In the genomic region with DNA sequence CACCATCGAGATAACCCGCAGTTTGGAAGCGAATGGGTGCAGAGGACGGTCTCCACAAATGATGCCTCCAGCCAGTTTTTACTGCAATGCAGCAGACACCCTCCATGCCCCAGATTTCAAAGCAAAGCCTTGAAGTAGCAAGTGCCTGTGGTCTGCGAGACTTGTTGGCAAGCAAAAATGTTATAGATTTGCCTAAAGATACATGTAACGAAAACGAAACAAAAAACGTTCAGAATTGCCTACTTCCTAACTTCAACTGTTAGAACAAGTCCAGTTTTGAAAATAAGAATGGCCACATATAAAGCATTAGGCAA, we compare ENCODE assay signal across 8 mouse cellular contexts. TPM values are rescaled to one million over a fixed set of nuclear protein-coding genes. Genes with fewer than 3 reads are reported as not detected.
DNase-seq lines count a peak whose midpoint lies in the region; ATAC-seq lines count a peak whose summit lies in the region.

No protein-coding gene starts in this region.

- peaks cover 22% of the 10 kb centered on the region for H3K4me1 ChIP-seq in kidney, embryonic 16.5 days (ENCODE audit: insufficient read depth, low read length)
- H3K4me1 ChIP-seq in hindbrain, embryonic 13.5 days (replicated peaks) = peaks cover 35% of the 10 kb centered on the region
- peaks cover 35% of the 10 kb centered on the region for H3K4me1 ChIP-seq in midbrain, embryonic 13.5 days (replicated peaks)

- H3K9ac ChIP-seq in kidney, embryonic 16.5 days (replicated peaks; ENCODE audit: low read length) = peak overlapping the region; percentile 98
- H3K9ac ChIP-seq in hindbrain, embryonic 13.5 days = peak overlapping the region; percentile 91
- H3K9ac ChIP-seq in midbrain, embryonic 13.5 days (replicated peaks) = peak overlapping the region; percentile 94

- no peaks in the 10 kb centered on the region for H3K36me3 ChIP-seq in kidney, embryonic 16.5 days (ENCODE audit: insufficient read depth, low read length)
- H3K36me3 ChIP-seq in hindbrain, embryonic 13.5 days = no peaks in the 10 kb centered on the region
- H3K36me3 ChIP-seq in midbrain, embryonic 13.5 days = no peaks in the 10 kb centered on the region

- ATAC-seq in kidney, embryonic 16.5 days (ENCODE audit: low FRiP score, low TSS enrichment) = no peak
- peak; percentile 28 for ATAC-seq in activated CD4-positive, CD25-positive, alpha-beta regulatory T cell, adult 4 months
- ATAC-seq in hindbrain, embryonic 13.5 days (ENCODE audit: low FRiP score) = no peak
- ATAC-seq in midbrain, embryonic 13.5 days = no peak

- 9% methylated on average over 8 of the region's 8 CpGs for WGBS in kidney, embryonic 16.5 days
- WGBS in hindbrain, embryonic 13.5 days = 20% methylated on average over 8 of the region's 8 CpGs
- 19% methylated on average over 8 of the region's 8 CpGs for WGBS in midbrain, embryonic 13.5 days

- peak overlapping the region; percentile 82 for H3K4me3 ChIP-seq in kidney, embryonic 16.5 days (ENCODE audit: low read length)
- peak overlapping the region; percentile 82 for H3K4me3 ChIP-seq in hindbrain, embryonic 13.5 days
- H3K4me3 ChIP-seq in midbrain, embryonic 13.5 days (replicated peaks) = peak overlapping the region; percentile 83

- DNase-seq in kidney, postnatal 14 days = no peak
- no peak for DNase-seq in adrenal gland, adult (ENCODE audit: inconsistent age in 2 of 2, low spot score in 1 of 2)
- DNase-seq in frontal cortex, postnatal 10 days (ENCODE audit: low spot score in 2 of 2) = no peak
- DNase-seq in layer of hippocampus, postnatal 36 days = no peak

- H3K27ac ChIP-seq in kidney, embryonic 16.5 days (ENCODE audit: low read length) = peak overlapping the region; percentile 100
- peak overlapping the region; percentile 99 for H3K27ac ChIP-seq in hindbrain, embryonic 13.5 days
- H3K27ac ChIP-seq in midbrain, embryonic 13.5 days = peak overlapping the region; percentile 99

- no peaks in the 10 kb centered on the region for H3K9me3 ChIP-seq in kidney, embryonic 16.5 days (ENCODE audit: low read length)
- no peaks in the 10 kb centered on the region for H3K9me3 ChIP-seq in hindbrain, embryonic 13.5 days
- H3K9me3 ChIP-seq in midbrain, embryonic 13.5 days = no peaks in the 10 kb centered on the region

- H3K27me3 ChIP-seq in kidney, embryonic 16.5 days (ENCODE audit: insufficient read depth, low read length) = no peaks in the 10 kb centered on the region
- H3K27me3 ChIP-seq in hindbrain, embryonic 13.5 days = no peaks in the 10 kb centered on the region
- H3K27me3 ChIP-seq in midbrain, embryonic 13.5 days = no peaks in the 10 kb centered on the region

- peak overlapping the region; percentile 82 for H3K4me2 ChIP-seq in kidney, embryonic 16.5 days (replicated peaks; ENCODE audit: low read depth, low read length)
- peak overlapping the region; percentile 82 for H3K4me2 ChIP-seq in hindbrain, embryonic 13.5 days
- H3K4me2 ChIP-seq in midbrain, embryonic 13.5 days (replicated peaks) = peak overlapping the region; percentile 75

RNA-seq across cellular contexts. Expression of a gene that starts 0.5 kb away (rescaled TPM):
- polyA plus RNA-seq in kidney, embryonic 16.5 days (2015; fragmentation: Nextera tagmentation; extraction: Ambion mirVana) = 24.8 and 31.4 TPM in 2 replicates
- polyA plus RNA-seq in activated CD4-positive, CD25-positive, alpha-beta regulatory T cell, adult 4 months (2017; shearing (Covaris generic)) = 10 to 100 TPM; 17.0 to 20.3 TPM
- polyA plus RNA-seq in hindbrain, embryonic 13.5 days (2015; fragmentation: Nextera tagmentation; extraction: Ambion mirVana) = 28.1 and 33.0 TPM in 2 replicates
- polyA plus RNA-seq in midbrain, embryonic 13.5 days (2015; fragmentation: Nextera tagmentation; extraction: Ambion mirVana) = 33.7 and 37.0 TPM in 2 replicates
- total RNA-seq in layer of hippocampus, postnatal 36 days (2021) = 10 to 100 TPM; 57.4 to 59.7 TPM

RNA-seq across cellular contexts. Expression of a gene that starts 33.8 kb away (rescaled TPM):
- 132 and 145 TPM in 2 replicates for polyA plus RNA-seq in kidney, embryonic 16.5 days (2015; fragmentation: Nextera tagmentation; extraction: Ambion mirVana)
- not detected for polyA plus RNA-seq in activated CD4-positive, CD25-positive, alpha-beta regulatory T cell, adult 4 months (2017; shearing (Covaris generic))
- 39.5 and 41.3 TPM in 2 replicates for polyA plus RNA-seq in hindbrain, embryonic 13.5 days (2015; fragmentation: Nextera tagmentation; extraction: Ambion mirVana)
- polyA plus RNA-seq in midbrain, embryonic 13.5 days (2015; fragmentation: Nextera tagmentation; extraction: Ambion mirVana) = 23.3 and 29.2 TPM in 2 replicates
- 10 to 100 TPM; 24.6 to 27.3 TPM for total RNA-seq in layer of hippocampus, postnatal 36 days (2021)

Comparison
In these comparisons a context has a peak if more than half of its experiments do, and no peak if none do; other contexts are left out.
1. RNA of a gene that starts 33.8 kb away (polyA plus RNA-seq): 132 to 145 TPM in kidney, embryonic 16.5 days, 39.5 to 41.3 TPM in hindbrain, embryonic 13.5 days and 23.3 to 29.2 TPM in midbrain, embryonic 13.5 days; not detected in activated CD4-positive, CD25-positive, alpha-beta regulatory T cell, adult 4 months; every median in the first group is over 10 times any median in the second.
2. Peak in every context shown above with its lines, with median percentiles within 50 percentile points of each other: H3K27ac ChIP-seq, H3K4me2 ChIP-seq, H3K4me3 ChIP-seq and H3K9ac ChIP-seq.